Mouse (Mus musculus) C2C12 (cell line): Measurements from ENCODE around the gene Hspb6.

Source experiments
- CTCF ChIP-seq: IDR thresholded peaks from one replicate; pipeline ENCODE4 v1.5.1; 2011; ENCODE audit not compliant: control insufficient read depth, insufficient read depth, insufficient read length
- MAX ChIP-seq: IDR thresholded peaks from one replicate; pipeline ENCODE4 v1.6.1; 2011; ENCODE audit warnings: mild to moderate bottlenecking, control low read depth
- USF1 ChIP-seq: IDR thresholded peaks from one replicate; pipeline ENCODE4 v1.6.1; 2011; ENCODE audit warnings: low read depth, mild to moderate bottlenecking, control low read depth, moderate library complexity

DNA sequence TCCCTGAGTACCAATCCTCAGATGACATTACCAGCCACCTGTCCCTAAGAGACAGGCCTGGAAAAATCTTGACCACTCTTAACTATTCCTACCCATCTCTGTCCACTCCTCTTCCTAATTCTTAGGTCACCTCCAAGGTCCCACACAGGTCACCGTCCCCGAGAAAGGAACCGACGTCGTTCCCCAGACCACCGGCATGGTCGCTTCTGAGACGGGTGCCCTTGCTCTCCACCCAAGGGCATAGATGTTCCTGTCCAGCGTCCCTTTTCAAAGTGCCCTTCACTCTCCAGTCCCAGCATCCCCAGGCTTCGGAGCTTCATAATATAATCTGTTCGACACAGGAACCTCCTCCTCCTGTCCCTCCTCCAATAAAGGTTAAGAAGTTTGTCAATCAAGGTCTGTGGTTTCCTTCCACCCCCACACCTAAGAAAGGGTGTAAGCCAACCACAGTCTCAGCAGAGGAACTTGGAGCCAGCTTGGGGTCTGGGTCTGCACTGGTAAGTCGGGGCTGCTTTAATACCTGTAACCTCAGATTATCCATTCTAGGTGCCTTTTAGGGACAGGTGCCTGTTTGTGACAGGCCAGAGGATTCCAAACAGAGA lies 13.1 kb downstream of the Hspb6 start, which contains the start of gene Igflr1:
- TF ChIP-seq CTCF (no peak), USF1 (no peak), MAX (no peak)
